Mouse (Mus musculus) cerebellum, adult 2 months (tissue): ENCODE measurements around the gene Slc39a11. TPM values are rescaled to one million over a fixed set of nuclear protein-coding genes. Genes with fewer than 3 reads are reported as not detected.
A peak's percentile ranks its signal among the peaks of the same experiment; 100 is the strongest.

Source experiments
- DNase-seq, 2 experiments: peaks; one replicate each; pipeline ENCODE4 v3.0.0; 2021
- H3K27ac ChIP-seq: fragments of 200-500 bp; 2 replicates; pipeline ENCODE4 v1.5.1; 2012; ENCODE audit warnings: low read length, control low read depth, inconsistent platforms; ENCODE audit not compliant: insufficient read depth
- H3K27me3 ChIP-seq: fragments of 200-500 bp; 2 replicates; pipeline ENCODE4 v1.6.1; 2012; ENCODE audit warnings: inconsistent platforms, mild to moderate bottlenecking, low read length, moderate library complexity; ENCODE audit not compliant: control insufficient read depth, insufficient read depth
- H3K4me1 ChIP-seq: fragments of 200-500 bp; 2 replicates; pipeline ENCODE4 v1.6.1; 2011; ENCODE audit warnings: low read length; ENCODE audit not compliant: control insufficient read depth, insufficient read depth
- H3K4me3 ChIP-seq: fragments of 200-500 bp; replicated peaks from 2 replicates; pipeline ENCODE3; 2011; ENCODE audit warnings: mild to moderate bottlenecking, low read depth, low read length, control low read depth; ENCODE audit not compliant: insufficient read depth
- CTCF ChIP-seq: fragments of 200-500 bp; IDR thresholded peaks from 2 replicates; pipeline ENCODE4 v1.5.1; 2011; ENCODE audit warnings: low read depth, mild to moderate bottlenecking, control low read depth, low read length, moderate library complexity, borderline replicate concordance; ENCODE audit not compliant: insufficient read depth
- POLR2A ChIP-seq: fragments of 200-500 bp; IDR thresholded peaks from 2 replicates; pipeline ENCODE4 v1.6.1; 2011; ENCODE audit warnings: low read length, control low read depth, borderline replicate concordance; ENCODE audit not compliant: insufficient read depth
- WGBS: fragments of 180-500 bp; shearing (Covaris S2); methylation state at CpG from one replicate; pipeline ENCODE4 v1.1.7; 2018; 5-methylcytosine and 5-hydroxymethylcytosine counted together
- polyA plus RNA-seq: library from polyadenylated mRNA; depleted of rRNA; stranded (reverse); fragments of >200 nt; gene quantifications from 2 replicates; pipeline ENCODE4 v1.2.3, GENCODE M21; 2012

The Slc39a11 gene
- polyA plus RNA-seq, 1 experiment: 14.1 TPM

DNA sequence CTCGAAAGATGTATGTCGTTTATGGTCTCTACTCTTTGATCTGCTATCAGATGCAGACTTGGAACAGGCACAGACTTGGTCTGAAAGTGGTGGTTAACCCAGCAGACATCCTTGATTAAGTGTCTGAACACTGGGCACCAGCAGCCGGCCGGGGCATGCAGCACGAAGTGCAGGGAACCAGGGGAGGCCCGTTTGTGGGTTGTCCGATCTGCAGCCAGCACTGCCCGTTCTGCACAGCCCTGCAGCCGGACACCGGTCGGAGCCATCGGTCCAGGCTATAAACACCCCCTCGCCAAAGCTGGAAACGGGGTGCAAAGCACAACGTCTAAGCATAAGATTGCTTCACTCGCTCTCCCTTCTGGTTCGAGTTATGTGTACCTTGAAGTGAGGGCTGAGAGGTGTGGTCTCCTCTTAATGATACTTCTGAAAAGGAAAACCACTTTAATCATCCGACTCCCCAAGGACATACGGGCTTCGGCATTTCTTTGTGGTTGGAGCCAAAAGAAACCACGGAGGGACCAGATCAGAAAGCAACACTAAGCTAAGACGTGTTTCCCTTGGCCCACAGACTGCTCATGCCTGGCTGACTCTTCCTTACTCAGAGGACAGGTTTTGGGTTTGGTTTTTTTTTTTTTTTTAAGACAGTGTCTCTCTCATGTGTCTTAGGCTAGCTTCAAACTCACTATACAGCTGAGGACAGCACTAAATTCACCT is 352.8 kb downstream of the Slc39a11 start:
- TF ChIP-seq POLR2A (no peak), CTCF (no peak)

DNA sequence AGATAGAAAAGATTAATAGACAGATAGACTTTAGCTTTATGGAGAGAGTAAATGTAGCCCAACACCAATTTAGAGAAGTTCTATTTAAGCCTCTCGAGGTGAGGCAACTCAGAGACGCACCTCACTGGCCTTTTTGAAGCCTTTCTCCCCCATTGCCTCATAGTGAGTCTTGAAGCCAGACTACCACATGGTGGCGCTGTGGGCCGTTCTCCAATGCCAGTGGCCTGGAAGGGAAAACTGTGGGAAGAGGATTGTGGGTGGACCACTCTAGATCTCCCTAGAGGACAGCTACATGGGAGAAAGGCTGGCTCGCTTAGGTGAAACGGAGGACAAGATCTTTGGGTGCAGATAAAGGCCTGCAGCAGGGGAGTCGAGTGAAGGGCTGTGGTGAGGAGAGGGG is 353.7 kb downstream of the Slc39a11 start:
- Histone ChIP-seq H3K27me3 (no peaks in the 10 kb centered on the region), H3K4me3 (no peak overlapping the region), H3K27ac (no peak overlapping the region), H3K4me1 (no peaks in the 10 kb centered on the region)
- TF ChIP-seq POLR2A (no peak), CTCF (peak; percentile 77)
- WGBS: 22% methylated on average over 7 of the region's 7 CpGs
- DNase-seq: peak; percentile 30 to 61

More for the DNA sequence above, 352.8 kb downstream of the Slc39a11 start:
- 89% methylated on average over 22 of the region's 22 CpGs for WGBS
- no peak for DNase-seq
- Histone ChIP-seq H3K27ac (no peak overlapping the region), H3K4me3 (no peak overlapping the region), H3K4me1 (no peaks in the 10 kb centered on the region), H3K27me3 (no peaks in the 10 kb centered on the region)

DNA sequence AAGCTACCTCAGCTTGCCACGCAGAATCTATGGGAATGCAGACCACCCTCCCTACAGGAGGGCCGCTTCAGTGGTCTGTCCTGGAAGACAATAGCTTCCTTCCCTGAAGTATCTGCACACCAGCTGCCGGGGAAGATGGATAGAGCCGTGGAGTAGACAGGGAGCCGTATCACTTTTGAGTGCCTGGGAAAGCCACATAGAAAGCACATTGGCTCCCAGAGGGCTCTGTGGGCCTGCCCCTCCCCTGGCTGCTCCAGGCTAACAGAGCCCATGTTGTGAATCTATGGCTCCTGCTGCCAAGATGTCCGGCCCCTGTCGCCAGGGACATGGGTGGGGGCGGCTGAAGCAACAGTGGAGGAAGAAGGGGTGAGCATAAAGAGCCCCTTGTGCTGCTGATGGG is 355.4 kb downstream of the Slc39a11 start:
- H3K4me1 ChIP-seq: no peaks in the 10 kb centered on the region
- no peaks in the 10 kb centered on the region for H3K27me3 ChIP-seq
- peak in 1 of 2 experiments; percentile 18 for DNase-seq
- no peak overlapping the region for H3K27ac ChIP-seq
- no peak overlapping the region for H3K4me3 ChIP-seq
- no peak for TF ChIP-seq POLR2A
- no peak for TF ChIP-seq CTCF
- WGBS: 61% methylated on average over 8 of the region's 8 CpGs

DNA sequence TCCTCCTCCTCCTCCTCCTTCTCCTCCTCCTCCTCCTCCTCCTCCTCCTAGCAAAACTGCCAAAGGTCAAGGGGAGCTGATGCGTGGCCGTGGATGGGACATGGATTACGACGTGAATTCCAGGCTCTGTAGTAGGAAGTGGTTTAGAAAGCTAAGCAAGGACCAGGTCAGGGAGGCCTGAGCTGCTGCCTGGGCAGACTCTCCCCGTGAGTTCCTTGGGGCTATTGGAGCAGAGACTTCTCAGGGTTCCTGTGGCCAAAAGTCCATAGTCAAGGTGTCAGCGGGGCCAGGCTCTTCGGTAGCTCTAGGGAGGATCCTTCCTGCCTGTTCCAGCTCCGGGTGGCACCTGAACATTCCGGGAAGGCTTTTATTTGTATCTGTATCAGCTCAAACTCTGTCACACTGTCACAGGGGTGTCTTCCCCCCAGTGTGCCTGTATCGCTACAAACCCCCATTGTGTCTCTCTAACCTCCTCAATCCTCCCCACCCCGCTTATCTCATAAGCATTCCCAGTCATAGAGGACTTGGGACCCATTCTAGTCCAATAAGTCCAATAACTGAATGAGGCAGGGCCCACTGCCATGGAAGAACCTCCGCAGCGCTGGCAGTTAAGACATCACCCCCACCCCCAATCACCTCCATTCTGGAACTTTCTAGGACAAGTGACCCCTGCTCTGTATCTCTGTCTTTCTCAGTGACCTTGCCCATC is 356.8 kb downstream of the Slc39a11 start:
- no peak overlapping the region for H3K27ac ChIP-seq
- no peak for TF ChIP-seq CTCF
- WGBS: 84% methylated on average over 13 of the region's 13 CpGs
- no peaks in the 10 kb centered on the region for H3K4me1 ChIP-seq
- no peak for DNase-seq
- no peaks in the 10 kb centered on the region for H3K27me3 ChIP-seq
- H3K4me3 ChIP-seq: no peak overlapping the region

DNA sequence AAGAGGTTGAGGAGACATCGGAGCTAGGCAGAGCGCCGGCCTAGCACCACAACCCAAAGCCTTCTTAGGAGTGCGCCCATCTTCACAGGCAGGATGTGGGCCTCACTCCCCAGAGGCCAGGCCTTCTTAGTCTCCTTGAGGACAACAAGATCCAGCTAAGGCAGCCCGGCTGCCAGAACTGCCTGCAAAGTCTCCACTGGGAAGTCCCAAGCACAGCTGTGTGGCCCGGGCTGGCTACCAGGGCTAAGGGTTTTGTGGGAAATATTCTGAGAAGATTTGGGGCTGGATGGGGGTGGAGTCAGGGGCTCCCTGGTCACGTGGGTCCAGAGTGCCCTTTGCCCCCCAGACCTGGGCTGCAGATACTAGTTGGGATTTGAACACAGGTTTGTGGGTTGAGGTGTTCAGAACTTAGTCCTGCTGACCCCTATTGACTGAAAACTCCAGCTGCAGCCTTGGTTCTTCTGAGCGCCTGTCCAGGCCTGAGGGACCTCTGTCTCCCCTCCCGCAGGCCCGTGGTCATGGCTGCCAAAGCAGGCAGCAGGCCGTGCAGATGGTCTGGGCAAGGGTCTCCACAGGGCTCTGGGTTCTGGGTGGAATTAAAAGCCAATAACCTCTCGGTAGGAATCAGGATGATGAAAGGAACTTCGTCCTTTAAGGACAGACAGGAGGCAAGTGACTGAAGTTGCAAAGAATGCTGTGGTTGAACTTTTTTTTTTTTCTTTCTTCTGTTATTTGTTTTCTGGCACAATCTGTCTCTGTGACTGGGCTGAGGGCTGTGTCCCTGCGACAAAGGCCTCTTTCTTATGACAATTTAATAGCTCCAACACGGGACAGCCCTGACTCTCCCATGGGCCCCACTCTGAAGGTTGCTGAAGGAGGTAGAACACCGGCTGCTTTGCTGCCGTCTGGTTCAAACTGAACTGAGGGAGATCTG is 357.8 kb downstream of the Slc39a11 start:
- Histone ChIP-seq H3K4me3 (no peak overlapping the region), H3K27ac (no peak overlapping the region), H3K27me3 (no peaks in the 10 kb centered on the region), H3K4me1 (no peaks in the 10 kb centered on the region)
- peak in 1 of 2 experiments; percentile 14 for DNase-seq
- 60% methylated on average over 17 of the region's 17 CpGs for WGBS
- no peak for TF ChIP-seq POLR2A
- TF ChIP-seq CTCF: no peak

DNA sequence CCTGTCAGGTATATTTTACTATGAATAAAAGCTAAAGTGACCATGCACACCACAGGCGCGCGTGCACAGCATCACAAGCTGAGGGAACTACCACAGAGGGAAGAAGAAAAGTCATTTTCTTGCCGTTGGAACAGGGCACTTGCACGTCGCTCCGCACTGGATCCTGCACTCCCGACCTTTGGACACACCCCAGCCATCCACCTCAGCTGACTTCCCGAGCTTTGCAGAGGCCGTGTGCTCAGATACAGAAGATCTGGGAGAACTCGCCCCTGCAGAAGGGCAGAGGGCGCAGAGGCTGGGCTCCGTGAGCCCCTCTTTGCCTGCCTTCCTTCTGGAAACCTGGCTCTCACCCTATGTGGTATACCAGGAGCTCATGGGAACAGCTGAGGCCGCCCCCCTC is 359.0 kb downstream of the Slc39a11 start:
- no peak for TF ChIP-seq CTCF
- no peak for TF ChIP-seq POLR2A
- H3K27ac ChIP-seq: no peak overlapping the region
- no peaks in the 10 kb centered on the region for H3K4me1 ChIP-seq
- no peaks in the 10 kb centered on the region for H3K27me3 ChIP-seq
- no peak for DNase-seq
- 90% methylated on average over 14 of the region's 14 CpGs for WGBS
- H3K4me3 ChIP-seq: no peak overlapping the region

DNA sequence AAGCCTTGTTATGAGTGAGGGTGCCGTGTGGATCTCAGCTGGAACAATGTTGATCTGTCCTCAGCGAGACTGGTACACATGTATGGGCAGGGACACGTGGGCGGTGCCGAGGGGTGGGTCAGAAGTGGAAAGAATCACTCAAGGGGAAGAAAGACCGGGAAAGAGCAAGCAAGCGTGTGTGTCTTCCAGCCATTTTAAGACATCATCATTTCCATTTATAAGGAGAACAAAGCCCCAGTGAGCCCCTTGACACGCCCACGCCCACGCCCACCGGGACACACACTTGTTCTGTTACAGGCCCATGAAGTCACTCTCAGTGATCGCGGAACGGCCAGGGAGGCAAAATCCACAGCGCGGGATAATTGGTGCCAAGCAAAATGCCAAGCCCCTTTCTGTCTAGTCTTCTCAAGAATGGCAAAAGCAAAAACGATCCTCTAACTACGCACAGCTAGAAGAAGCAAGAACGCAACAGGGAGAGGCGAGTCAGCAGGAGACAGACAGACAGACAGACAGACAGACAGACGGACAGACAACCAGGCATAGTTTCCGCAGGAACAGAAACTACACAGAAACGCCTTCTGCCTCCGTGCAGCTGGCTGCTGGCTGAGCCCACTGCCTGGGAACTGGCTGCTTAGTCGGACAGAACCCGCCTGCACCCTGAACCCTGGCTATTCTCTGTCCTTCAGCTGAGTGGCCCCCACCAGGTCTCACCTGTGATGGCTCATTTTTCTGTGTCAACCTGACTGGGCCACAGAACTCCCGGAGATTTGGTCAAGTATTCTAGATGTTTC is 364.7 kb downstream of the Slc39a11 start:
- H3K4me1 ChIP-seq: no peaks in the 10 kb centered on the region; the same call in 1 of the 2 replicates

More for the DNA sequence above, 364.7 kb downstream of the Slc39a11 start:
- no peak for TF ChIP-seq CTCF
- Histone ChIP-seq H3K27me3 (no peaks in the 10 kb centered on the region), H3K27ac (no peak overlapping the region), H3K4me3 (no peak overlapping the region)
- DNase-seq: no peak
- WGBS: 32% methylated on average over 27 of the region's 27 CpGs
